Mouse (Mus musculus) lung, adult 2 months (tissue): ENCODE data around the gene Lypd6b.

ENCODE experiments used
- CTCF ChIP-seq: fragments of 200-500 bp; IDR thresholded peaks from 2 replicates; pipeline ENCODE4 v1.5.1; 2011; ENCODE audit warnings: mild to moderate bottlenecking, low read length, control low read depth; ENCODE audit not compliant: insufficient read depth
- POLR2A ChIP-seq: fragments of 200-500 bp; IDR thresholded peaks from 2 replicates; pipeline ENCODE4 v1.6.1; 2011; ENCODE audit warnings: low read depth, mild to moderate bottlenecking, control low read depth, low read length, borderline replicate concordance; ENCODE audit errors: extremely low read depth

DNA sequence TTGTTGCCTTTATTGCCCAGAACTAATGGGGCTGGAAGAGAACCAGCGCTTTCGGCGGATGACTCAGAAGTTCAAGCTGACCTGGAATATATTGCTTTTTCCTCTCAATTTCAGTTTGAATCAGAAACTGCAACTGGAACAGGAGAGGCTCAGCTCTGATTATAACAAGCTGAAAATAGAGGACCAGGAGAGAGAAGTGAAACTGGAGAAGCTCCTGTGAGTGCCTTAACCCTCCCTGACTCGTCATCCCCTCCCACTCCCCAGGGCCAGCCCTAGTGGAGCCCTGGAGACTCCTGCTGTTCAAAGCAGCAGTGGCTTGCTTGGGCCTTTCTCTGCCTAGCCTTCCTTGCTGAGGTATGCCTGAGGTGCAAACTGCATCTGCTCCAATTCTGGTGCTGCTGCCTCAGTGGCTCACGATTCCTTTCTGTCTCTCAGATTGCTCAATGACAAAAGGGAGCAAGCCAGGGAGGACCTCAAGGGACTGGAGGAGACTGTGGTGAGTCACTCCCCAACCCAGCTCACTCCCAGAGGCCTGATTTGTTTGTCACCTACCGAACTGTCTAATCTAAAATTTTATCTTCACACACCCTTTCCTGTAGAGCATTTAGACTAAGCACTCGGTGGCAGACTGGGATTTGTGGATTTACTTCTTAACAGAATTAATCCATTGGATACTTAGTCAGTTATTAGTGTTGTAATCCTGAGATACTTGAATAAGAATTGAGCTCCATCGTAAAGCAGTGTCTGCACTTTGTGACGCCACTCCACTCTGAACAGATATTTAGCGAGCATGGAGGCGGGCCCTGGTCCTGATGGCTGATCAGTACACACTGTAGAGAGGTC, 43.0 kb upstream of the Lypd6b start:
- TF ChIP-seq POLR2A (no peak), CTCF (no peak)
